Mouse (Mus musculus) retina, postnatal 1 day (tissue): ENCODE measurements around the gene Tmem258.
A peak's percentile ranks its signal among the peaks of the same experiment; 100 is the strongest.
"Not testable (repeated sequence)": the region's sequence is repeated elsewhere in the genome, so short reads cannot be mapped to it uniquely, and the experiment has no call there.

Experiments used
- DNase-seq: peaks from one replicate; pipeline ENCODE4 v3.0.0-alpha.2; 2012

The Tmem258 gene

DNA sequence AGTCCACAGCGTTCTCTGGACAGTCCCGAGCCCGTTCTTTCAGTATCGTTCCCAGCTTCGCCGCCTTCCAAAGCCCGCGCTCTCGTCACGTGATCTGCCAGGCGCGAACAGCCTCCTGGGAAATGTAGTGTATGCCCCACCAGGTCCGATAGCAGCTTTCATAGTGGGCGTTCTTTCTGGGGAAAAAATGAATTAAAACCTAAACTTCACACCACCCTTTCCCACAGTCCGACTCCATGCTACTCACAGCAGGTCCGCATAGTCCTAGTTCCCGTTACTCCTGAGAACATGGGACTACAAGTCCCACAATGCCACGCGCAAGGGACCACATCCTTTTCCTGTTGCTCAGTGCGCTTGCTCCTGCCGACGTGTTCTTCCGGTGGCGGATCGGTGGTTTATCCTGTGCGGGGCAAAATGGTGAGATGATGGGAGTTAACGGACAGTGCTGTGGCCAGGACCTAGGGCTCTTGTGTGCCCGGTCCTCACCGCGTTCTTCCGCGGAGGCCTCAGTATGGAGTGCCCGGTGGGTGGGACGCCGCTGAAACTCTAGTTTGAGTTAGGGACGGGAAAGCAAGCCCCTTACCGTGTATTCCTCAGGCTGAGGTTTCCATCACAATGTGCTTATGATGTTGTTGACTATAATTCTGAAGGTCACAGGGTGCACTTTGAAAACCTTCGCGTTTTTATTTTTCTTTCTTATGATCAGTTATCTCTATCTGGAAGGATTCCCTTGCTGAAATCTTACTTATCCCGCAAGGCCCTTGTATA is at the start of gene Tmem258, which contains the start of gene Fen1:
Gene Tmem258 (plus strand): TSS at position 167 of the 768 bp plus-strand sequence.
Gene Fen1 (minus strand): TSS at position 322 of the 768 bp plus-strand sequence.
- peak; percentile 94 for DNase-seq

DNA sequence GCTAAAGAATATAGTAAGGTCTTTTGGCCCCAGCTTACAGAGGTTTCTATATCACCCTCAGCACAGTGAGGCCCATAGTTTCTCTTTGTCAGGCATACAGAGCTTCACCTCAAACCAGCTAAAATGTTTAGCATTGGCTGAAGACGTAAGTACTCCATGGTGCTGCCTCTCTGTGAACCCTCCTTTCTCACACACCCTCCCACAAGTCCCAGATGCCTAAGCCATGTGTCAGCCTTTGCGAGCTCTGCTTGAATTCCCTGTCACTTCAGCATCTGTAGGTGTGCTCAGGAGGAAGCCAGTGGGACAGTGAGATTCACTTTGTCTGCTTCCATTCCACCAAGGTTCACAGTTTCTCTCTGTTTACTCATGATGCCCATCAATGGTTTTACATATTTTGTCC is 46.1 kb upstream of the Tmem258 start:
- no peak for DNase-seq

DNA sequence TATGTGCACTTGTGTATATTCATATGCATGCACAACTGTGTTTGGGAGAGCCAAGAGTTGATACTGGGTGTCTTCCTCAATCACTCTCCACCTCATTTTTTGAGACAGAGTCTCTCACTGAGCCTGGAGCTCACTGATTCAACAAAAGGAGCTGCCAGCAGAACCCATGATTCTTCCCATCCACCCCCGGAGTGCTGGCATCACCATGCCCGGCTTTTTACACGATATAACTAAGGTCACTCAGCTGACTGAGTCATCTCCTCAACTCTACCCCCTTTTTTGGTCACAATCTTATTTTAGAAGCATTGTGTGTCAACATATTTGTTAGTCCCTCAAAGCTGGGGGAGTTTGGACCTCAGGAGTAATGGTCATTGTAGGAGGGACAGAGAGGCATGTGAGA is 39.9 kb upstream of the Tmem258 start:
- DNase-seq: no peak

DNA sequence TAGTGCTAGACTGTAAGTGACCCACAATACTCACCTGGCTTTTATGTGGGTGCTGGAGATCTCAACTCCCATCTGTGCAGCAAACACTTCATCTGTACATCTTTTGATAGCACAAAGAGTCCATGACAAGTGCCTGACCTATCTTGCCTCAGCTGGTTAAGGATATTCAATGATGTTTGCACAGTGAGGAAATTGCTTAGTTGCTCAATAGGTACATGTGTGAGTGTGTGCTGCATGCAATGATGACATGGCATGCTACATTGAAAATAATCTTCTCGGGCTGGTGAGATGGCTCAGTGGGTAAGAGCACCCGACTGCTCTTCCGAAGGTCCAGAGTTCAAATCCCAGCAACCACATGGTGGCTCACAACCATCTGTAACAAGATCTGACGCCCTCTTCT is 37.9 kb upstream of the Tmem258 start:
- DNase-seq: not testable (repeated sequence)

DNA sequence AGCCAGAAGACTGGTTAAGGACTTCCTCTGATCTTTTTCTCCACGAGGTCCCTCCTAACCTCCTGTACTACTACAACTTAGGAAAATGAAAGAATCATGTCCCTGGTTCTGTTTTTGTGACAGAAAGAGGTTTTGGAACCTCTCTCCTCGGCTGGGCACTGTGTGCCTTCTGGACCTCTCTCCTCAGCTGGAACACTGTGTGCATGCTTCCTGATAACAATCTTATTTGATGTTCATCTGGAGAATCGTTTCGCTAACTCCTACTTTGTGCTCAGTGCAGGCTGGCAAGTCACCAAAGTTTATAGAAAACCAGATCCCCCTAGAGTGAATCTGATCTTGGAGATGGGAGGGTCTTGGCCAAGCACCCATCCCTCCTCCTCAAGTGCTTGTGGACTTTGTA is 36.7 kb upstream of the Tmem258 start:
- no peak for DNase-seq

DNA sequence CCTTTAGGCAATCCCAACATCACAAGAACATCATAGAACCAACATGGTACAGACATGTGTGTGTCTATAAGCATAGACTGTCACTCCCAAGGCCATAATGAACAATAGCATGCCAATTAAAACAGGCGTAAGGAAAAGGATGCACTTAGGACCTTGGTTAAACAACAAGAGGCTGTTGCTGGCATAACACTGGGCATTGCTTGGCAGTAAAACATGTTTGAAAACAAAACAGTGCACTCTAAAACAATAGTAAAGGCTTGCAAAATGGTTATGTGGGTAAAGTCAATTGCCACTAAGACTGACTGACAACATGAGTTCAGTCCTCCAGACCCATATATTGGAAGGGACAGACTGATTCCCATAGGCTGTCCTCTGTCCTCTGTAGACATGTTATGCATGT is 35.9 kb upstream of the Tmem258 start:
- DNase-seq: no peak

DNA sequence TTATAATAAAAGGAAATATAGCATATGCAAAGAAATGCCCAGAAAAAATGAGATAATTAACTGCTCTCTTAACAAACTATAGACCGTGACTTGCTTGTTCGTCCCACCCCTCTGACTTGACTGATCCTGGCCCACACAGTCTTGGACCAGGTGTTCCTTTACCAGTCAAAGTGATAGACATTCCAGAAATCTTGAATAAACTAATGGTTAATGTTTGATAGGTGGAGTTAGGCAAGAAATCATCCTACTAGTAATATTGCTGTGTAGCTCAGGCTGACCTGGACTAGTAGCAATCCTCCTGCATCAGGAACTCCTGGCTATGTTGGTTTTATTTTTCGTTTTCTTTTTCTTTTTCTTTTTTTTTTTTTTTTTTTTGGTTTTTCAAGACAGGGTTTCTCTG is 35.4 kb upstream of the Tmem258 start:
- DNase-seq: no peak

DNA sequence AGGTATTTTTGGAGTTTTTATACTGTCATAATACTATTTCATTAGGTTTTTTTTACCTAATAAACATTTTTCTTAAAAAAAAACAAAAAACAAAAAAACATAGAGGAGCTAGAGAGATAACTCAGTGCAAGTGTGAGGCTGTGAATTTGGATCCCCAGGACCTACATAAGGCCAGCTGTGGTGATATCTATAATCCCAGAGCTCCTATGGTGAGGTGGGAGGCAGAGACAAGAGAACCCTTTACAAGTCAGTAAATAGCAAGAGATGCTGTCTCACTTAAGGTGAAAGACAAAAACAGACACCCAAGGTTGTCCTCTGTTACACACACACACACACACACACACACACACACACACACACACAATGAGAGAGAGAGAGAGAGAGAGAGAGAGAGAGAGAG is 34.6 kb upstream of the Tmem258 start:
- no peak for DNase-seq

DNA sequence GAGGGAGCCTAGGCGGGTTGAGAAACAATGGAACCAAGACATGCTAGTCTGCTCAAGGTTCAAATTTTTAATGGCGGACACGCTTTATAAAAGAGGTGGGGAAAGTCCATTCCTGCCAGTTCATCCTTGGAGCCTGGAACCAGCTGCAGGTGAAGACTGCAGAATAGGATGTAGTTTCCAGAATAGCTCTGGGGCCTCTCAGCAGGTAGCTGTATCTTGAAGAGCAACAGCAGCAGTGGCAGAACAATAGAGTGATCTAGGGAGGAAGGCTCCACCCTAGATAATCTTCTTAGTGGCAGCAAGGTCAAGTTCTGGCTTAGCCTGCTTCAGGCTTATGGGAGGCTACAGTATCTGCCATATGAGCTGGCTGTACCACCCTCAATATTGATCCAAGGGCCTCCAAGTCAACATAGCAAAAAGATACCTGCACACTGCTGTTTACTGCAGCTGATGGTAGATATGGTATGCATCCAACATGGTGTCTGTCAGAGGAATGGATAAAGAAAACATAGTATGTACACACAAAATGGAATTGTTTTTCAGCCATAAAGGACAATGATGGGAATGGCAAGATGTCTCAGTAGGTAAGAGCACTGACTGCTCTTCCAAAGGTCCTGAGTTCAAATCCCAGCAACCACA is 34.0 kb upstream of the Tmem258 start:
- not testable (repeated sequence) for DNase-seq

DNA sequence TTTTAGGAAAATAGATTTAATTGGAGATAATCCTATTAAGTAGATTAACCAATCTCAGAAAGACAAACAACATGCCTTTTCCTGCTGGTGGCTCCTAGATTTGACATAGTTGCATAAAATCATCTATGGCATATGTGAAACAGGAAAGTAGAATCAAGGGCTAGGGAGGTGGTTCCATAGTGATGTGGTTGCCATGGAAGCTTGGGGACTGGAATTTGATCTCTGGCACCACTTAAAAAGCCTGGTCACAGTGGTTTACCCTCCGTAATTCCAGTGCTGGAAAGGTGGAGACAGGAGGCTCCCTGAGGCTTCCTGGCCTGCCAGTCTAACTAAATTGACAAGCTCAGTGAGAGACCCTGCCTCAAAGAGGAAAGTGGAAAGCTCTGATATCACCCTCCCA is 33.3 kb upstream of the Tmem258 start:
- DNase-seq: no peak

DNA sequence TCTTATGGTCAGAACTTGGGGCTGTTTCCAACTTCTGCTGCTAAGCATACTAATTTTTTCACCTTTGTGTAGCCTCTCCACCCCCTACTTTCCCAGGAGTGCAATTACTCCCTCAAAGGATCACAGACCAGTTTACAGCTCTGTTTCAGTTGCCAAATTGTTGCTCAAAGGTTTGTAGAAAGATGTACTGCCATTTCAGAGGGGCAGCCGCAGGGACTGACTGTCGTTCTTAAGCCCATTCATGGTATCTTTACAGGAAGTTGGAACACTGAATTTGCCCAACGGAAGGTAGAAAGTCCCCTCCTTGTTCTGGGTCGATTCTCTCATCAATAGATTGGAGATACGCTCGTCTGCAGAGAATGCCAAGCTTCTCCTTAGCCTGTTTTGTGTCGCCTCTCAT is 32.5 kb upstream of the Tmem258 start:
- no peak for DNase-seq

DNA sequence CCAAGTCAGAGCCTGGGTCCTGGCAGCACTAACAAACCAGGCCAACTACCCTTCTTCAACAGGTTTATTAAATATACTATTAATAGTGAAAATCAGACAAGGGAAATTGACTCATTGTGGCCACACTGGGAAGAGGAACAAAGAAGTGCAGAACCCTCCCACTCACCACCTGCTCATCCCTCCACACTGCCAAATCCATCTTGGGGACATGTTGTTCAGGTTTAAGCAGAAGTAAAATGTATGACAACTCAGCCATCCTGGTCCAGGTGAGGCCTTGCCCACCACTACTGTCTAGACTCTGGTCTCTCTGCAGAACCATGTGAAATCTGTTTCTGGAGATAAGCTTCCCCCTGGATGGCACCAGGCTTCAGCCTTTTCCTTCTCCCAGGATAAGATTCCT is 32.0 kb upstream of the Tmem258 start:
- no peak for DNase-seq

DNA sequence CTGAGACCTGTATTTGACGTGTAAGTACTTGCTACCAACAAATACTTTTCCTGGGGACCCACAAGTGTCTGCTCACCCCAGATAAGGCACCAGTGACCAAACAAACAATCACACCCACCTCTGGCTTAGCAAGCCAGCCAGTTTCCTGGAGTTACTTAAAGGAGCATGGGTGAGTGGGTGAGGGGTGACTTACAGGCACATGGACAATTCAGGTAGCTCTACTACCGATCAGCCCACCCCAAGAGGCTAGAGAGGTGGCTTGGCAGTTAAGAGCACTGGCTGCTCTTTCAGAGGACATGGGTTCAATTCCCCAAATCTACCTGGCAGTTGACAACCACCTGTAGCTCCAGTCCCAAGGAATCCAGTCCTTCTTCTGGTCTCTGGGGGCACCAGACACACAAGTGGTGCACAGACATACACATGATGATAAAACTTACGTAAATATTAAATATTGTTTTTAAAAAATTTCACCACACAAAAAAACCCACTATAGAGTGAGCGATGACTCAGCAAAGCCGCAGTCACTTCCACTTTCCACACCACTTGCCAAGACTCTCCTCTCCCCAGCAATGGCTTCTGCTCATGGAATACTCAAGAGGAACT is 30.6 kb upstream of the Tmem258 start:
- DNase-seq: no peak

DNA sequence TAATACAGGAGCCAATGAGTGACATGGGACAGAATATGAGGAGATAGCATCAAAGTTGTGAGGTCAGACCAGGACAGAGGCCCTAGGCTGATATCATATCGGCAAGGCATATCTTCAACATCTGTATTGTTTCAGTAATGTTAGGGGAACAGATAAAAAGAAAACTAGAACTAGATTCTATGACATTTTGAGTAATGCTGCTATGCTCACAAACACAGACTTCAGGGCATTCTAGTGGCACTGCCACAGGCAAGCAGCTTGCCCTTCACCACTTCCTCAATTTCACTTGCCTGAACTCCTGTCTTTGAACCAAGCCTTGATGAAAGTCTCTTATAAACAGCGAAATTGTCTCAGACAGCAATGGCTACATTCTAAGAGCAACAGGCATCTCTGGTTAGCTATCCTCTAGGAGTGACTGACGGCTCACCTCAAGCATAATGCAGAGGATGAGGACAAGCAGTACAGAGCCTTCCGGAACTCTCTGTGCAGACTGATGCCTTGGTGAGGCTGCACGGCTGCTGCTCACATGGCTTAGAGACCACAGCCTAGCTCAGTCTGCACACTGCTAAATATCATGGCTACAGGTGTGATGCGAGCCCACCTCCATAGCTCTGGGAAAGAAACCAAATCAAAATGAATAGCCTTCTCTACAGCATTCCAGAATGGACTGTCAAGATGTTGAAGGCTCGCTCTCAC is 29.8 kb upstream of the Tmem258 start:
- DNase-seq: no peak

DNA sequence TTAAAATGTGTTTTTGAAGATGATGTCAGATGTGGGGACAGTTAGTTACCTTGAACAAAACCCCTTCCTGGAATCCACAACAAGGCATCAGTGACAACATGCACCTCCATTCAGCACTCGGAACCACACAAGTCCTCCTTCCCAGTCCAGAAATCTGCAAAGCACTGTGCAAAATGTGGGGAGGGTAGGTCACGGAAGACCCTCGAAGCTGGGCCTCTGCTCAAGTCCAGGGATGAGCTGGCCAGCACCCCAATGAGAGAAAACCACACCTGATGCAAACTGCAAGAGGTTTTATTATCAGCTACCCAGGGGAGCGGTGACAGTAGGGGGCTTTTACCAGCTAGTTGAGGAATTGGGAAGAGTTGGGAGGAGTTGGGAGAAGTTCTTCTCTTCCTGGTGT is 28.9 kb upstream of the Tmem258 start:
- DNase-seq: no peak

DNA sequence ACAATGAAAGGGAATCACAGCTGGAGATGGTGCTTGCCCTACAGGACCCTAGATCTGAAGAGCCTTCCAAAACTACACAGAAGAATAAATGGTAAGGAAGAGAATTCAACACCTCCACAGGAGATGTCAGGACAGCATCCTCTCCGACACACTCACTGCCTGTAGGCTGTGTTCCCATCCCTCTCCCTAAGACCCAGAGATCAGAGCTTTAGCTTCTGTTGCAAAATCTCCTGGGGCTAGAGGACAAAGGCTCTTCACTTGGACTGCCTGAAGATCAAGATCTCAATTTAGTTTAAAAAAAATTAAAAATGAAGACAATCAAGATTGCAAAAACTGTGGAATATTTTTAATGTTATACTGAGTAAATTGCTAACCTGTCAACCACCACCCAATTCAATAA is 27.3 kb upstream of the Tmem258 start:
- no peak for DNase-seq

DNA sequence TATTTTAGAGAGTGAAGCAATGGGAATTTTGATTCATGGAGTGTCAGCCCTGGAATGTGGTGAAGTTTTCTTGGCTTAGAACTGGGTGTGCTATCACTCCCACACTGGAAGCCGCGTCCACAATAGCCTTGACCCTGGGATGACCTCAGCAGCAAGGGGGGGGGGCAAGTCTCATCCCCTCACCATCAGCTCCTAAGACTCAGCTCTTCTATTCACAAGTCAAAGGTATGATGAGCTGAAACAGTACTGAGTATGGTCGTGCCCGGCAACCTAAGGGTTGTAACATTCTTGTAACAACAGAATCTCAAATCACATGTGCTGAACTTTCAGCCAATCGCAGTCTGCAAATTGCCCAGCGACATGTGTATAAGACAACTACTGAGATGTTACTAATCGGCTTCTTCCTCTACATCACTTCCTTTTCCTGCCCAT is 26.9 kb upstream of the Tmem258 start:
- peak; percentile 25 for DNase-seq

DNA sequence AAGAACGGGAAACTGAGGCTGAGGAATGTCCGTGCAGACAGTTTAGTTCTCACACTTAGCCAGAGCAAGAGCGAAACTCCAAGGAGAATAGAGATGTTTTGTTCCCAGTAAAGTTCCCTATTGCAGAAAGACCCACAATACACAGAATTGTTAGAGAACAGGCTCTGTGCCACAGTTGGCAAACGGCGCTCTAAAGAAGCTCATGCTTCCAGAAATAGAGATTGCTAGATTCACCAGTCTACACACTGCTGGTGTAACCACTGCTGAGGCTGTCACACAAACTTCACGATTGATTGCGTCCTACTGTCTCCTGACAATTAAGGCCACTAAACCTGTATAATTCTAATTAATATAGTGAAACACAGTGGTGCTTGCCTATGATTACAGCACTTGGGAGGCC is 22.6 kb upstream of the Tmem258 start:
- DNase-seq: no peak

DNA sequence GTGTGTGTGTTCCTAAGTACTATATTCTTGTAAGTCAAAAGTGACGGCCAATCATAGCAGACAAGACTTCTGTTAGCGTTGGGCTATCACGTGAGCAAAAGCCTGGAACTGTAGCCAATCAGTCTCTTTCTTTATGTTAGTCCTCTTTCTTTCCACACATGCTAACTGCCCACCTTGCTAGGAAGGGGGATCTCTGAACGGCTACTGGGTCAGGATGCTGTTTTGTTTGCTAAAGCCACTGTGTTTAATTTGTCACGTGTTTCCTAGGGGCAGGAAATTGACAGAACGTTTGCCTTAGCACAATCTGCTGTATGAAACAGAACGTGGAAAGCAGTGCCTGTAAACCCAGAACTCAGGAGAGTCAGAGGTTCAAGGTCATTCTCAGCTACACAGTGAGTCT is 21.7 kb upstream of the Tmem258 start:
- no peak for DNase-seq

DNA sequence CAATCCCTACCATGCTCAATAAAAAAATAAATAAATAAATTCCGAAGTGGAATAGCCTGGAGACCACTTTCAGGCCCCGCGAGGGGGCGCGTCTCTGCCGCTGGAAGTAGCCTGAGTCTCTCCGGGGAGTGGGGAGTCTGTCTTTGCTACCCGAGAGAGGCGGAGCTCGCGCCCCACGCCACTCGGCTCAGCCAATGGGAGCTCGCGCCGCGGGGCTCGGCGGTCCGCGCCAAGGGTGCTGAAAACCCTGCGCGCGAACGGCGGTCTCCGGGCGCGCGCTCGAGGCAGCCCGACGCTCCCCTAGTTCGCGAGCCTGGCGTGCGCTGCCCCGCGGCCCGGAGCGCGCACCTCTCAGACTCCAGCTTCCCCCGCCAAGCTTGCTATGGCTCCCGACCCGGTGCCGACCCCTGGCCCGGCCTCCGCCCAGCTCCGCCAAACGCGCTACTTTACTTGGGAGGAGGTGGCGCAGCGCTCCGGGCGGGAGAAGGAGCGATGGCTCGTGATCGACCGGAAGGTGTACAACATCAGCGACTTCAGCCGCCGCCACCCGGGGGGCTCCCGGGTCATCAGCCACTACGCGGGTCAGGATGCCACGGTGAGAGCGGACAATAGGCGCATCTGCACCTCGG is 21.0 kb upstream of the Tmem258 start, which contains the start of gene Fads1:
Gene Fads1 (plus strand): TSS at position 219 of the 629 bp plus-strand sequence.
- peak; percentile 98 for DNase-seq

DNA sequence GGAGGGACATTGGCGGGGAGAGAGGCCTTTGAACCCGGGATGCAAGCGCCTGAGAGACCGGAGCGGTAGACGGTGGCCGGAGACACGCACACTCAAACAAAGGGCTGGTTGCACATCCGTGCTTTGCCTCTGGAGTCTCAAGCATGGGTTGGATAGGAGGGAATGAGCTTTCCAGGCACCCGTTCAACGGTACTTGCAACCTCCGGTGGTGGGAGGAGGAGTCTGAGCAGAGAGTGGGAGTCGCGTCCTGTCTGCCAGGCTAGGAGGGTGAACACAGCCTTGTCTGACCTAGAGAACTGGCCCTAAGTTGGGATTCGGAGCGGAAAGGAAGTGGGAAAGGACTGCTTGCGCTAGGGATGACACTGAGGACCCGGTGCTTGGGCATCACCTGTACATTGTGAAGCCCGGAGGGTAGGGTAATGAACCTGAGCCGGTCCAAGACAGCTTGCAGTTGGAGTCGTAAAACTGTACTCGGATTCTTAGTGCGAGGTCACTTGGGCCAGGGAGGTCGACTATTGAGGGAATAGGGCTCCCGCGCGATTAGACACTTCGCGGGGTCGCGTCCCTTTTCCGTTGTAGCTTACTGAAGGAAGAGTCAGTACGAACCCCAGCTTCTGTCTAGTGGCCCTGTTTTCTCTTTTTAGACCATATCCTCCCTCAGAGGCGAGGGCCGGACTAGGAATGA is 20.4 kb upstream of the Tmem258 start:
- peak; percentile 87 for DNase-seq

DNA sequence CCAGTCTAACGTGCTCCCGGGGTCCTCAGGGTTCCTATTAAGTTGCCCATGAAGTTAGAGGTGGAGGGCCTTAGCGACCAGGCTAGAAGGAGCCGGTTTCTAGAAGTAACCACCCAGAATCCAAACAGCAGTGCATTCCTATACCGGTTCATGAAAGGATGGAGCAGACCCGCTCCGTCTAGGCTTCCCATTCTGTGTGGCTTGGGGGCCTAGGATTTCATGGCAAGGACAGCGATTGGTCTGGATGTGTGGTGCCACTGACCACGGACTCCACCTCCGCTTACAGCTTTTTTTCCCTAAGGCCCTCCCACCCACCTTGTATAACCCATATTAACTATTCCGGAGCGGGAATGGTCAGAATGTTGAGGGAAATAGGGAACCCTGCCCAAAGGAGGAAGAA is 19.7 kb upstream of the Tmem258 start:
- peak; percentile 53 for DNase-seq
